Mouse (Mus musculus): ENCODE results near the gene Myo18a.

GRCm38 (mm10) chr11:77719055-77719454, 44.0 kb upstream of the Myo18a start:
- TF ChIP-seq CTCF (IDR thresholded peaks at IDR 0.05) (no peak), EP300 (IDR thresholded peaks at IDR 0.05) (no peak)

Data from lung, postnatal 0 days (tissue).